Comparison of ENCODE assay signal across 14 mouse cellular contexts in the genomic region with DNA sequence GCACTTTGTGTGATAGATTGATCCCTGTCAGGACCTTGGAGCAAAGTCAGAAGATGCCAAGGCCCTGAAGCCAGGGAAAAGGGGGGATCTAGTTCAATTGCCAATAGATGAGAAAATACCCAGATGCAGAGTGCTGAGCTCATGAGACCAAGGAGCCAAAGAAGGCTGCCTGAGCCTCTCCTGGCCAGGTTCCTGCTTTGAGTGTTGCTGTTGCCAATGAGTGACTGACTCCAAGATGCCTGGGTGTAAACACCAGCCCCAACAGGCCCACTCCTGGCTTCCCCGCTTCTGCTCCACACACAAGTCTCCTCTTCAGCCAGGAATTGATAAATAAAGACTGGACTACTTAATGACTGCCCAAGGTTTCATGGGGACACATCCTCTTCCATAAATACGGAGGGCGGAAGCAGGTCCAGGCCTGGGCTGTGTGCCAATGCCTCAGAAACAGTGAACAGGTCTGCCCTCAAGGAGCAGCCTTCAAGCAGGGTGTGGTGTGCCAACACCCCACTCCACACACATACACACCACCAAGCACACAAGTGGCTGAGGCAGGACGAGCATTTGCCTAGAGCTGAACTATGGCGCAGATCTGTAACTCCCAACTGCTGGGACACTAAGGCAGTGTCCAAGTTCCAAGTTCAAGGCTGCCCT. TPM values are rescaled to one million over a fixed set of nuclear protein-coding genes. Genes with fewer than 3 reads are reported as not detected.
A peak's percentile ranks its signal among the peaks of the same experiment; 100 is the strongest.
DNase-seq lines count a peak whose midpoint lies in the region; TF ChIP-seq lines count a peak whose summit lies in the region.
"Had no signal": no experiment of that assay in that cellular context is flagged by ENCODE, and none has a peak within 500 bp of the region (broad histone marks: within the 10 kb centered on the region; RNA-seq: fewer than 3 reads in every experiment).

No protein-coding gene starts in this region.

- no peaks in the 10 kb centered on the region; the same call in 1 of the 2 replicates for H3K4me1 ChIP-seq in lung, adult 2 months (ENCODE audit: control insufficient read depth, insufficient read depth, low read length)
- peaks cover 32% of the 10 kb centered on the region for H3K4me1 ChIP-seq in small intestine, adult 2 months (ENCODE audit: control insufficient read depth, insufficient read depth, insufficient read length, low read length)

- H3K4me3 ChIP-seq in lung, adult 2 months (replicated peaks; ENCODE audit: extremely low read depth, low read depth, low read length), result no peak overlapping the region
- H3K4me3 ChIP-seq in small intestine, adult 2 months (ENCODE audit: low read depth, low read length), result no peak overlapping the region
- H3K4me3 ChIP-seq: kidney, embryonic 15.5 days; liver, embryonic 12.5 days had no signal

- no peaks in the 10 kb centered on the region for H3K36me3 ChIP-seq in small intestine, adult 2 months (ENCODE audit: control insufficient read depth, insufficient read depth, low read length)
- H3K36me3 ChIP-seq: kidney, embryonic 15.5 days; liver, embryonic 12.5 days had no signal

- 49% methylated on average over 5 of the region's 5 CpGs for WGBS in lung, adult 2 months
- 26% methylated on average over 5 of the region's 5 CpGs for WGBS in small intestine, adult 2 months

- H3K27me3 ChIP-seq in small intestine, adult 2 months (ENCODE audit: control insufficient read depth, insufficient read depth, low read length), result no peaks in the 10 kb centered on the region

- TF ChIP-seq CTCF in lung, adult 2 months (IDR thresholded peaks at IDR 0.05; ENCODE audit: insufficient read depth, low read length), result no peak
- no peak for TF ChIP-seq CTCF in small intestine, adult 2 months (IDR thresholded peaks at IDR 0.05; ENCODE audit: extremely low read depth, insufficient read length, insufficient replicate concordance, low read depth, low read length)

- TF ChIP-seq POLR2A in lung, adult 2 months (IDR thresholded peaks at IDR 0.05; ENCODE audit: borderline replicate concordance, extremely low read depth, low read depth, low read length), result no peak
- no peak for TF ChIP-seq POLR2A in small intestine, adult 2 months (IDR thresholded peaks at IDR 0.05; ENCODE audit: low read depth, low read length)

- peak overlapping the region; percentile 89 for H3K27ac ChIP-seq in small intestine, adult 2 months (ENCODE audit: insufficient read depth, low read depth, low read length)
- H3K27ac ChIP-seq: kidney, embryonic 15.5 days; liver, embryonic 12.5 days had no signal

- peak; percentile 22 to 26 for DNase-seq in heart, adult 18-20 months
- DNase-seq in heart, adult 8-10 months (ENCODE audit: low spot score), result no peak
- DNase-seq in lung, adult 18-20 months, result peak; percentile 39 to 52
- DNase-seq in lung, adult 2 months, result no peak
- peak; percentile 9 for DNase-seq in brain, adult 2 months (ENCODE audit: low read depth, low spot score)
- no peak for DNase-seq in right cerebral cortex, postnatal 25 days
- DNase-seq in B cell, adult 2 months, result no peak
- DNase-seq: adrenal gland, postnatal 14 days; layer of hippocampus, postnatal 36 days; retina, postnatal 1 day; thymus, postnatal 36 days had no signal

RNA-seq across cellular contexts. Expression of a gene that starts 6.4 kb away (rescaled TPM):
- 1 to 10 TPM; 5.1 to 5.3 TPM for total RNA-seq in heart, adult 18-20 months (2021)
- 1 to 10 TPM; 4.2 to 9.8 (median 6.5) TPM for total RNA-seq in heart, adult 8-10 months (2022)
- polyA plus RNA-seq in lung, adult 2 months (2012; rRNA removed), result 9.4 and 10.0 TPM in 2 replicates
- 18.8 and 38.2 TPM in 2 replicates for polyA plus RNA-seq in small intestine, adult 2 months (2012; rRNA removed)

RNA-seq across cellular contexts. Expression of a gene that starts 32.2 kb away (rescaled TPM):
- 100 to 1,000 TPM; 410 to 411 TPM for total RNA-seq in heart, adult 18-20 months (2021)
- total RNA-seq in heart, adult 8-10 months (2022), result 100 to 1,000 TPM; 323 to 407 (median 359) TPM
- polyA plus RNA-seq in lung, adult 2 months (2012; rRNA removed), result 82.3 and 118 TPM in 2 replicates
- 15.1 and 40.2 TPM in 2 replicates for polyA plus RNA-seq in small intestine, adult 2 months (2012; rRNA removed)

Comparison
In these comparisons a context has a peak if more than half of its experiments do, and no peak if none do; other contexts are left out.
1. DNase-seq: peak in heart, adult 18-20 months (2 of 2), lung, adult 18-20 months (2 of 2) and brain, adult 2 months (single experiment); none in heart, adult 8-10 months (single experiment), lung, adult 2 months (single experiment), right cerebral cortex, postnatal 25 days (single experiment) and B cell, adult 2 months (0 of 2).